Mouse (Mus musculus) stomach, postnatal 0 days (tissue): ENCODE results near the gene Prox1.

Source experiments
- CTCF ChIP-seq: IDR thresholded peaks from 2 replicates; pipeline ENCODE4 v1.5.1; 2016; ENCODE audit warnings: antibody characterized with exemption, low read depth, mild to moderate bottlenecking, moderate library complexity
- EP300 ChIP-seq: optimal IDR thresholded peaks from 2 replicates; pipeline ENCODE3; 2016; ENCODE audit warnings: antibody characterized with exemption

DNA sequence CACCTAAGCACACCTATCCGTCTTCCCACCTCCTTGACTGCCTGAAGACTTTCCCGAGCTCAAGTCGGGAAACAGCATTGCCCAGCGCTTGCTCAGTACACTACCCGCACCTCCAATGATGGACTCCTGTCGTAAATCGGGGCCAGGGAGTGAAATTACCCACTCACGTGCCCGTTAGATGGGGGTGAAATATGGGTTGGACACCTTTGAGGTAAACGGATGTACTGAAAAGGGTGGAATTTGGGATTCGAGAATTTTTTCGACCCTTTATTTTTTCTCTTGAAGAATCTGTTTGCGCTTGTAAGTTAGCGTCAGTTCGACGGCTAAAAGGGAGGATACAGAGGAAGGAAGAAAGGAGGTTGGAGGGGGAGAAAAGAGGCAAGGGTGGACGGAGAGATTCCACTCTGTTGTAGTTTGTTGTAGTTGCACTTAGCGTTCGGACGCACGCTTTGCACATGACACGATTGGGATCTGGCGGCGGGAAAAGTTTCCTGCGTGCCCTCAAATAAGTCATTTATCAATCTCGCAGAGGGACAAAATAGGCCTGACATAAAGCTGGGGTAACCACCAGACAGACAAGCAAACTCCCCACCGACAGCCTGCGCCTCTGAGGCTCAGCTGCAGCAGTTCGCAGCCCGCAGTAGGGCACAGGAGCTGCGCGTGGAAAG lies 1.9 kb upstream of the Prox1 start:
- TF ChIP-seq CTCF, result no peak
- TF ChIP-seq EP300, result no peak
